Mouse (Mus musculus) lung, adult 2 months (tissue): ENCODE measurements around the gene Notch4. TPM values are rescaled to one million over a fixed set of nuclear protein-coding genes. Genes with fewer than 3 reads are reported as not detected.

Experiments
- DNase-seq: peaks from one replicate; pipeline ENCODE4 v3.0.0; 2022
- H3K4me1 ChIP-seq: fragments of 200-500 bp; 2 replicates; pipeline ENCODE4 v1.6.1; 2011; ENCODE audit warnings: low read length; ENCODE audit not compliant: control insufficient read depth, insufficient read depth
- H3K4me3 ChIP-seq: fragments of 200-500 bp; replicated peaks from 2 replicates; pipeline ENCODE3; 2011; ENCODE audit warnings: low read depth, mild to moderate bottlenecking, control low read depth, low read length; ENCODE audit errors: extremely low read depth
- CTCF ChIP-seq: fragments of 200-500 bp; IDR thresholded peaks from 2 replicates; pipeline ENCODE4 v1.5.1; 2011; ENCODE audit warnings: mild to moderate bottlenecking, low read length, control low read depth; ENCODE audit not compliant: insufficient read depth
- POLR2A ChIP-seq: fragments of 200-500 bp; IDR thresholded peaks from 2 replicates; pipeline ENCODE4 v1.6.1; 2011; ENCODE audit warnings: low read depth, mild to moderate bottlenecking, control low read depth, low read length, borderline replicate concordance; ENCODE audit errors: extremely low read depth
- WGBS: fragments of 180-500 bp; shearing (Covaris S2); methylation state at CpG from one replicate; pipeline ENCODE4 v1.1.7; 2018; 5-methylcytosine and 5-hydroxymethylcytosine counted together
- polyA plus RNA-seq: library from polyadenylated mRNA; depleted of rRNA; stranded (reverse); fragments of >200 nt; gene quantifications from 2 replicates; pipeline ENCODE4 v1.2.3, GENCODE M21; 2012

Notch4 gene
- polyA plus RNA-seq, 1 experiment, result 105 TPM

DNA sequence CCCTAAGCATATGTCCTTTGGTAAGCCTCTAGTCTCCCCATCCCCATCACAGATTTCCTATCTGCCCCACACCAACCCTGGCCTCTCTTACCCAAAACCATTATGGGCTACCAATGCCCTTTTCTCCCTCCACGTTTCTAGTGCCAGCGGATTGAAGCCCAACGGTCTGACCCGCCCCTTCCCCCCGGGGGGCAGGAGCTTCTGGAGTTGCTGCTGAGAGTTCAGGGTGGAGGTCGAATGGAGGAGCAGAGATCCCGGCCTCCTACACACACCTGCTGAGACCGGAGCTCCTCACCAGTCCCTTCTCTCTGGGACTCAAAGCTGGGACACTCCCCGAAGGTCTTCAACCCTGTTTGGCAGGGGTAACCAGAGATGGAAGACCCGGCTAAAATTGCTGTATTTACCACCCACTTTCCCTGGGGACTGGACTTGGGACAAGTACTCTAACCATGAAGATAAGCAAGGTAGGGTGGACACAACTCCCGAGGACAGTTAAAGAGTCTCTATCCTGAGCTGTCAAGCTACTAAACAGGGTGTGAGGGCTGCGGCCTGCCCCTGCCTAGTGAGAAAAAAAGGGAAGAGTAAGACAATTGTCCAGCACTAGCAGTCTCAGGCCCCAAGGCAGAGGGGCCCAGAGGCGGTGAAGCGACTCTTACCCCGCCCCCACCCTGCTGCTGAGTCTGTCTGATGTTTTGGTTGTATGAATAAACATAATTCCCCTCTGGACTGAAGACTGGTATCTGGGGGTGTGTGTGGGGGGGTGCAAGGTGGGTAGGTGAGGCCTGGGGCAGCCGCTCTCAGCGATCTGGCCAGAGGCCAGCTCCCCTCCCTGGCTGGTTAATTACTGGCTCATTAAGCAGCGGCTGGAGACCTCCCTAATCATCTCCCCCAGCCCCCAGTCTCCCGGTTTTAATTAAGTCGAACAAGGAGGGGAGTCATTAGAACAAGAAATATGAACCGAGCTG lies 27.2 kb downstream of the Notch4 start, which contains the start of gene Pbx2:
Pbx2 (plus strand) TSS at position 238 of the 965 bp plus-strand sequence.
- peaks cover 18% of the 10 kb centered on the region for H3K4me1 ChIP-seq
- peak; percentile 50 for DNase-seq
- TF ChIP-seq POLR2A, result no peak
- no peak for TF ChIP-seq CTCF
- H3K4me3 ChIP-seq, result peak within 1 kb of the TSS; percentile 61
- WGBS, result 6% methylated on average over 21 of the region's 21 CpGs

- peaks cover 11% of the 10 kb centered on the region for H3K4me1 ChIP-seq
- peak overlapping the region; percentile 61 for H3K4me3 ChIP-seq
- TF ChIP-seq POLR2A, result peak; percentile 89; the same call in 1 of the 2 replicates
- TF ChIP-seq CTCF, result no peak
- peak; percentile 82 for DNase-seq
- 1% methylated on average over 25 of the region's 35 CpGs for WGBS
These were observed 27.9 kb downstream of the Notch4 start for GRCm38 (mm10) chr17:34591994-34592375.

GRCm38 (mm10) chr17:34592581-34593549 lies 28.8 kb downstream of the Notch4 start:
- peak overlapping the region; percentile 39 for H3K4me3 ChIP-seq
- DNase-seq, result peak; percentile 40
- WGBS, result 1% methylated on average over 32 of the region's 32 CpGs
- TF ChIP-seq CTCF (no peak), POLR2A (0 out of 2 replicates have a peak, but pooled peaks have one; percentile 32)
- peaks cover 10% of the 10 kb centered on the region for H3K4me1 ChIP-seq

DNA sequence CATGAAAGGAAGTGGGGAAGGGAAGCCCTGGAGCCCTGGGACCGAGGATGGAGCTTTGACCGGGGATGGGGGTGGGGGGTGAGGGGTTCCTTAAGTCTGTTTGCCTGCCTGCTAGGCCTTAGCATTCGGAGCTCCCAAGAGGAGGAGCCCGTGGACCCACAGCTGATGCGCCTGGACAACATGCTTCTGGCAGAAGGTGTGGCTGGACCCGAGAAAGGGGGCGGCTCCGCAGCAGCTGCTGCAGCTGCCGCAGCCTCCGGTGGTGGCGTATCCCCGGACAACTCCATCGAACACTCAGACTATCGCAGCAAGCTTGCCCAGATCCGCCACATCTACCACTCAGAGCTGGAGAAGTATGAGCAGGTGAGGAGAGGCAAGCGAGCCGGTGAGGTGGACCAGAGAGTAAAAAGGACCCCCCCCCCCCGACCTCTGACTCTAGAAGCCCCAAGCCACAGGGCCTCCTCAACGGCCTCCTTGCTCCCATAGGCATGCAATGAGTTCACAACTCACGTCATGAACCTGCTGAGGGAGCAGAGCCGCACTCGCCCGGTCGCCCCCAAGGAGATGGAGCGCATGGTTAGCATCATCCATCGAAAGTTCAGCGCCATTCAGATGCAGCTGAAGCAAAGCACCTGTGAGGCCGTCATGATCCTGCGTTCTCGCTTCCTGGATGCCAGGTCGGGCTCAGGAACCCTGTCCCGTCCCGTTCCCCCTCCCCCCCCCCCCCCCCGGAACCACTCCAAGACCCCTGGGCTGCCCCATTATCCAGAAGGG lies 29.9 kb downstream of the Notch4 start:
- TF ChIP-seq CTCF (no peak), POLR2A (no peak)

GRCm38 (mm10) chr17:34596098-34596497 lies 32.0 kb downstream of the Notch4 start:
- WGBS, result 55% methylated on average over 8 of the region's 8 CpGs
- TF ChIP-seq CTCF (no peak), POLR2A (no peak)
- Histone ChIP-seq H3K4me1 (no peaks in the 10 kb centered on the region), H3K4me3 (no peak overlapping the region)
- no peak for DNase-seq

More for the DNA sequence above, 29.9 kb downstream of the Notch4 start:
- DNase-seq, result no peak
- 48% methylated on average over 34 of the region's 34 CpGs for WGBS
- H3K4me1 ChIP-seq, result 0 out of 2 replicates have a peak, but pooled peaks cover 3% of the 10 kb centered on the region
- no peak overlapping the region for H3K4me3 ChIP-seq

GRCm38 (mm10) chr17:34597566-34598095 lies 33.6 kb downstream of the Notch4 start, which contains the start of gene Ager:
Ager (plus strand) TSS chr17:34597862.
- TF ChIP-seq POLR2A (peak; percentile 86; the same call in 1 of the 2 replicates), CTCF (no peak)
- DNase-seq, result peak; percentile 74
- 19% methylated on average over 6 of the region's 6 CpGs for WGBS
- H3K4me1 ChIP-seq, result no peaks in the 10 kb centered on the region; the same call in 1 of the 2 replicates
- peak within 1 kb of the TSS; percentile 31 for H3K4me3 ChIP-seq

DNA sequence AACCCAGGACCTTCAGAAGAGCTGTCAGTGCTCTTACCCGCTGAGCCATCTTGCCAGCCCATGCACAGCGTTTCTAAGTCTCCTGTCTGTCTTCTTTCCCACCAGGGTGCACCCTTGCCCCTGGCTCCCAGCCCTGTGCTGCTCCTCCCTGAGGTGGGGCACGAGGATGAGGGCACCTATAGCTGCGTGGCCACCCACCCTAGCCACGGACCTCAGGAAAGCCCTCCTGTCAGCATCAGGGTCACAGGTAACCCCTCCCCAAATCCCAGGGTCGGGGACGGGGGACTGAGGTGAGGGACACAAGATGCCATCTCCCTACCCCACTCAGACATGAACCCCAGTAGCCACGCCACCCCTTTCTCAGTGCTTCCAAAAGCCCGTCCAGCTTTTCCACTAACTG lies 35.8 kb downstream of the Notch4 start:
- H3K4me3 ChIP-seq, result no peak overlapping the region
- 67% methylated on average over 9 of the region's 9 CpGs for WGBS
- DNase-seq, result no peak
- TF ChIP-seq POLR2A (no peak), CTCF (no peak)
- H3K4me1 ChIP-seq, result peaks cover 6% of the 10 kb centered on the region; the same call in 1 of the 2 replicates

GRCm38 (mm10) chr17:34601796-34602195 lies 37.7 kb downstream of the Notch4 start:
- peaks cover 11% of the 10 kb centered on the region for H3K4me1 ChIP-seq
- WGBS, result 69% methylated on average over 12 of the region's 12 CpGs
- no peak overlapping the region for H3K4me3 ChIP-seq
- TF ChIP-seq CTCF (no peak), POLR2A (peak; percentile 9; the same call in 1 of the 2 replicates)
- DNase-seq, result no peak
